Mouse (Mus musculus): Measurements from ENCODE around the gene Vmn2r89.
"Not testable (repeated sequence)": the region's sequence is repeated elsewhere in the genome, so short reads cannot be mapped to it uniquely, and the experiment has no call there.

Gene Vmn2r89

GRCm38 (mm10) chr14:51451557-51451956 is at the start of gene Vmn2r89:
Gene Vmn2r89, plus strand, starts transcription at chr14:51451857.
- DNase-seq = not testable (repeated sequence)

- DNase-seq = no peak
These were observed 41.1 kb upstream of the Vmn2r89 start, which contains the start of gene Vmn2r88 for GRCm38 (mm10) chr14:51410520-51410919. Gene Vmn2r88, plus strand, starts transcription at chr14:51410820.

- no peak for DNase-seq
These were observed 27.8 kb upstream of the Vmn2r89 start for GRCm38 (mm10) chr14:51423885-51424284.

- DNase-seq = not testable (repeated sequence)
These were observed 21.5 kb upstream of the Vmn2r89 start for GRCm38 (mm10) chr14:51430138-51430537.

- DNase-seq = no peak
These were observed 17.1 kb upstream of the Vmn2r89 start for GRCm38 (mm10) chr14:51434546-51434945.

- DNase-seq = no peak
These were observed 16.6 kb upstream of the Vmn2r89 start for GRCm38 (mm10) chr14:51435020-51435419.

GRCm38 (mm10) chr14:51438955-51439354 is 12.7 kb upstream of the Vmn2r89 start:
- DNase-seq = no peak

GRCm38 (mm10) chr14:51480278-51480677 is 28.6 kb downstream of the Vmn2r89 start:
- DNase-seq = not testable (repeated sequence)

GRCm38 (mm10) chr14:51481332-51482015 is 29.8 kb downstream of the Vmn2r89 start:
- DNase-seq = not testable (repeated sequence)

- no peak for DNase-seq
These were observed 30.5 kb downstream of the Vmn2r89 start for GRCm38 (mm10) chr14:51482051-51482715.

GRCm38 (mm10) chr14:51482971-51483381 is 31.3 kb downstream of the Vmn2r89 start:
- not testable (repeated sequence) for DNase-seq

GRCm38 (mm10) chr14:51483671-51484070 is 32.0 kb downstream of the Vmn2r89 start:
- DNase-seq = no peak

- no peak for DNase-seq
These were observed 34.5 kb downstream of the Vmn2r89 start for GRCm38 (mm10) chr14:51486111-51486510.

GRCm38 (mm10) chr14:51495781-51496180 is 44.1 kb downstream of the Vmn2r89 start:
- DNase-seq = no peak

- no peak for DNase-seq
These were observed 45.3 kb downstream of the Vmn2r89 start for GRCm38 (mm10) chr14:51496955-51497354.

- no peak for DNase-seq
These were observed 46.3 kb downstream of the Vmn2r89 start for GRCm38 (mm10) chr14:51497958-51498357.

- no peak for DNase-seq
These were observed 48.1 kb downstream of the Vmn2r89 start for GRCm38 (mm10) chr14:51499707-51500275.

- DNase-seq = no peak
These were observed 48.8 kb downstream of the Vmn2r89 start for GRCm38 (mm10) chr14:51500461-51500860.

GRCm38 (mm10) chr14:51507416-51507815 is 55.8 kb downstream of the Vmn2r89 start:
- no peak for DNase-seq

Data from cerebellum, adult 11-12 months (tissue).